Mouse (Mus musculus) embryonic facial prominence, embryonic 11.5 days (tissue): ENCODE data around the gene Gm20716. TPM values are rescaled to one million over a fixed set of nuclear protein-coding genes. Genes with fewer than 3 reads are reported as not detected.
A peak's percentile ranks its signal among the peaks of the same experiment; 100 is the strongest.

Experiments
- ATAC-seq: fragments of 200-750 bp; cut with Nextera tagmentation; replicated peaks from 2 replicates; pipeline ENCODE4 v1.8.0; 2017; ENCODE audit warnings: low read depth; ENCODE audit not compliant: insufficient number of reproducible peaks, low FRiP score, low TSS enrichment
- DNase-seq: peaks from one replicate; pipeline ENCODE4 v3.0.0-alpha.2; 2015; ENCODE audit warnings: low spot score
- H3K27ac ChIP-seq: fragments of 300-500 bp; sonication (generic); replicated peaks from 2 replicates; pipeline ENCODE4 v1.5.1; 2014; ENCODE audit warnings: mild to moderate bottlenecking, low read depth, low read length, control low read depth
- H3K27me3 ChIP-seq: fragments of 300-500 bp; sonication (generic); 2 replicates; pipeline ENCODE4 v1.6.1; 2014; ENCODE audit warnings: mild to moderate bottlenecking, low read length, moderate library complexity, mixed read lengths; ENCODE audit not compliant: control insufficient read depth, insufficient read depth
- H3K36me3 ChIP-seq: fragments of 300-500 bp; sonication (generic); replicated peaks from 2 replicates; pipeline ENCODE4 v1.6.1; 2014; ENCODE audit warnings: low read depth, mild to moderate bottlenecking, low read length, moderate library complexity, mixed read lengths; ENCODE audit not compliant: control insufficient read depth, insufficient read depth
- H3K4me1 ChIP-seq: fragments of 300-500 bp; sonication (generic); 2 replicates; pipeline ENCODE4 v1.6.1; 2014; ENCODE audit warnings: low read length, mixed read lengths; ENCODE audit not compliant: control insufficient read depth, insufficient read depth
- H3K4me2 ChIP-seq: fragments of 300-500 bp; sonication (generic); 2 replicates; pipeline ENCODE4 v1.6.1; 2014; ENCODE audit warnings: low read depth, mild to moderate bottlenecking, control low read depth, low read length, moderate library complexity
- H3K4me3 ChIP-seq: fragments of 300-500 bp; sonication (generic); 2 replicates; pipeline ENCODE4 v1.5.1; 2014; ENCODE audit warnings: low read depth, low read length, control low read depth
- H3K9ac ChIP-seq: fragments of 300-500 bp; sonication (generic); replicated peaks from 2 replicates; pipeline ENCODE4 v1.6.1; 2014; ENCODE audit warnings: mild to moderate bottlenecking, control low read depth, low read length
- H3K9me3 ChIP-seq: fragments of 300-500 bp; sonication (generic); replicated peaks from 2 replicates; pipeline ENCODE4 v1.6.1; 2016; ENCODE audit warnings: mild to moderate bottlenecking, low read length, inconsistent platforms, mixed read lengths; ENCODE audit not compliant: control insufficient read depth
- WGBS: fragments of 180-500 bp; shearing (Covaris S2); extraction: QIAGEN DNeasy Blood & Tissue Kit; methylation state at CpG from one replicate; pipeline ENCODE4 v1.1.7; 2014; 5-methylcytosine and 5-hydroxymethylcytosine counted together
- polyA plus RNA-seq: library from polyadenylated mRNA; unstranded; fragments of >200 nt; fragmentation: Nextera tagmentation; extraction: Ambion mirVana; gene quantifications from 2 replicates; pipeline ENCODE4 v1.2.1, GENCODE M21; 2014

Gm20716 gene
- 27.1 and 27.2 TPM in 2 replicates for polyA plus RNA-seq

DNA sequence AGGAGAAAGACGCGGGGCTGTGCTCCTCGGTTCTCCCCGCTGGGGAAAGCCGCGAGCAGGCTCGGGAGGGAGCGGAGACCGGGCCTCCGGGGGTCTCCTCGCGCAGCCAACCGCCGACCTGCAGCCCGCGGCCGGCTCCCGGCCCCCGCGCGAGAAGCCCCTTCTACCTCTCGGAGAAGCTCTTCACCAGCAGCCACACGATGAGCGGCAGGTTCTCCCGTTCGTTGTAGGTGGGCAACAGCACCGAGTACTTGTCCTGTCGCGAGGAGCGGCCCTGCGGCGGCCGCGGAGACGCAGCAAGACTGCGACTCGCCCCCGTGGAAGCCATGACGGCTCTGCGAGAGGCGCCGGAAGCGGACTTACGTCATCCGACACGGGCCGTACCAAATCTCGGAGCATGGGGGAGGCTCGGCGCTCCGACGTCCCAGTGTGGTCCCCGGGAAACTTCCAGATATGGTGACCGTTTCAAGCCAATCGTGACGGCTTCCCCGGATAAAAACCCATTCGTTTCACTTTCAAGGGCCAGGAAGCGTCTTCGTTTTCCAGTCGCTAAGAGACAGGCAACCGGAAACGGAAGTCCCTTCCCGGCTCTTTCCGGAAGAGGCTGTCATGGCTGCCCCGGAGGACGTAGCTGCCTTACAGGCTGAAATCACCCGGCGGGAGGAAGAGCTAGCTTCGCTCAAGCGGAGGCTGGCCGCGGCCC, at the start of gene Gm20716, which contains the start of the genes Dpm1 and Mocs3:
Gene Gm20716 (minus strand): TSS at position 339 of the 703 bp plus-strand sequence.
Gene Dpm1 (minus strand): TSS at position 566 of the 703 bp plus-strand sequence.
Gene Mocs3 (plus strand): TSS at position 597 of the 703 bp plus-strand sequence.
- H3K9ac ChIP-seq, result peak within 1 kb of the TSS; percentile 88
- H3K36me3 ChIP-seq, result peaks cover 2% of the 10 kb centered on the region; the same call in 1 of the 2 replicates
- ATAC-seq (peak; percentile 82), DNase-seq (peak; percentile 91)
- no peaks in the 10 kb centered on the region for H3K27me3 ChIP-seq
- H3K27ac ChIP-seq, result peak within 1 kb of the TSS; percentile 68
- peak within 1 kb of the TSS; percentile 100 for H3K4me3 ChIP-seq
- under 1% methylated on average over 73 of the region's 73 CpGs for WGBS
- H3K9me3 ChIP-seq, result no peaks in the 10 kb centered on the region
- peaks cover 4% of the 10 kb centered on the region for H3K4me1 ChIP-seq
- peak within 1 kb of the TSS; percentile 99 for H3K4me2 ChIP-seq

DNA sequence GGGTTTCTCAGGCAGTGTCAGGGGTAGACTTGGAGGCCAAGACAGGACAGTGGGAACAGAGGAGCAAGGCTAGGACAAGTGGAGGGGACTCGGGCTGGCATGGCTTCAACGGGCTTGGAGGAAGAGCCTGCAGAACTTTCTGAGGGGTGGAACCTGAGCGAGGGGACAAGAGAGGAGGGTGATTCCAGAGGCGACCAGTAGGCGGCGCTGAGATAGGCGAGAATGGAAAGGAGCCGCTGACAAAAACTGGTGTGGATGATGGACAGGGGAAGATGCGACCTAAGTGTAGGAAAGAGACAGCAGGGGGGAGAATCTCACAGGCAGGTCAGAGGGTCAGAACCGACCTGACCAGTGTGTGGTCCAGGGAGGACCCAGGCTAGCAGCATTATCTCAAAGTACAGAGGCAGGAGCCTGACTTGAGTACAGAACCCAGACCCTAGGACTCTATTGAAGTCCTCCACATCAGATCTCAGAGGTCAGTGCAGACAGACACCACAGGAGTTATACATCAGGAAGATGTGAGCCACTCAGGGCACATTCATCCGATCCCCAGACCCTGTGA, 44.3 kb upstream of the Gm20716 start:
- Histone ChIP-seq H3K4me3 (no peak overlapping the region), H3K9ac (no peak overlapping the region), H3K27ac (no peak overlapping the region), H3K36me3 (no peaks in the 10 kb centered on the region), H3K27me3 (peaks cover 5% of the 10 kb centered on the region), H3K4me1 (no peaks in the 10 kb centered on the region), H3K4me2 (no peak overlapping the region), H3K9me3 (no peaks in the 10 kb centered on the region)
- ATAC-seq (no peak; the same call in 1 of the 2 replicates), DNase-seq (peak; percentile 72)
- WGBS, result 7% methylated on average over 11 of the region's 11 CpGs

DNA sequence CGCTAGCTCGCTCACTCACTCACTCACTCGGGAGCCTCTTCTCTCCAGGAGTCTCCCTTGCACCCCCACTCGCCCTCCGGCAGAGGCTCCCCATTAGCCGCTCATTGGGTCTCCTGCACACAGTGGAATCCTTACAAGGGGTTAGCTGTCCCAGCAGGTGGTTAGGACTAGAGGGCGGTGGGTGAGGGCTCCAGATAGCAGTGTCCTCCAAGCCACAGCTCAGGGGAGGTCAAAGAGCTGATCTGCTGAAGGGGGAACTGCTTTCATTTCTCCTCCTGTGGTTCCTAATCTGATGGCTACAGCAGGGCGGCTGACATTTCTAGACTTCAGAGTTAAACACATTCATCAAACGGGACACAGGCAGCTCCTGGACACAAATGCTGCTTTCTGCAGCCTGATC, 43.2 kb upstream of the Gm20716 start:
- DNase-seq, result no peak
- H3K27me3 ChIP-seq, result peaks cover 4% of the 10 kb centered on the region; the same call in 1 of the 2 replicates
- H3K9me3 ChIP-seq, result no peaks in the 10 kb centered on the region
- ATAC-seq, result no peak
- no peak overlapping the region for H3K4me3 ChIP-seq
- no peak overlapping the region for H3K9ac ChIP-seq
- no peak overlapping the region for H3K27ac ChIP-seq
- no peaks in the 10 kb centered on the region for H3K4me1 ChIP-seq
- no peaks in the 10 kb centered on the region for H3K36me3 ChIP-seq
- no peak overlapping the region for H3K4me2 ChIP-seq
- WGBS, result 42% methylated on average over 9 of the region's 9 CpGs

DNA sequence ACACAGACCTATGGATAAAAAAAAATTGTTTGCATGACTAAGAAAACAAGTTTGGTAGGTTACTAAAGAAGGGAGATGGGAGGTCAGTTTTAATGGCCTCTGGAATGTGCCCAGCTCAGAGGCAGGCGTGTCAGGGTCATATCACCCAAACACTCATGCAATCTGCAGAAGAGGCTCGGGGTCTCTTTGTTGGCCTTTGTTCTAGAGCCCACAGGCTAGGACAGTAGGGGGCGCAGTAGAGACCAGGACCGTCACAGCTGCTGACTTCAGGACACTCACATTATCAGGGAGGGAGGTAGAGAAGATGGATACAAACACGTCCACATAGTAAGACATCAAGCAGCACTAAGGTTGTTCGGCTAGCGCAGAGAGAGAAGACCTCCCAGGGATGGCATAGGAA, 37.9 kb upstream of the Gm20716 start:
- Histone ChIP-seq H3K36me3 (no peaks in the 10 kb centered on the region), H3K4me2 (peak overlapping the region; percentile 29), H3K4me3 (0 out of 2 replicates have a peak overlapping the region, but pooled peaks have one; percentile 6)

DNA sequence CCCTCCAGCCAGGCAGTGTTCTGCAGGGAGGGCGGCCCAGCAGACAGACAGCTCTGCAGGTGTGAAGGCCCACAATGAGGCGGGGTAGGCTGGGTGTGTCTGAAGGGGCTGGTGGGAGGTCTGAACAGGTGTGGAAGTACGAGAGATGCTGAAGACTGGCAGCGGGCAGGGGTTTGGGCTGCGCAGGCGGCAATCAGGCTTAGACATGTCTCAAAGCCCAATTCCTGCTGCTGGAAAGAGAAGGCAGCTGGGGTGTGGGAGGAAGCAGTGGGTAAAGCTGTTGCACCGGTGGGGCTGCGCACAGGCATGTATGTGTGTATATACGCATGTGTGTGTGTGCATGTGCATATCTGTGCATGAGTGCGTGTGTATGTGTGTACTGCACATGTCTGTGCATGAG, 30.7 kb upstream of the Gm20716 start:
- DNase-seq, result no peak
- H3K4me1 ChIP-seq, result no peaks in the 10 kb centered on the region
- 86% methylated on average over 10 of the region's 10 CpGs for WGBS
- no peak overlapping the region for H3K27ac ChIP-seq
- H3K4me2 ChIP-seq, result no peak overlapping the region
- H3K4me3 ChIP-seq, result no peak overlapping the region
- no peak for ATAC-seq
- no peaks in the 10 kb centered on the region for H3K9me3 ChIP-seq
- no peak overlapping the region for H3K9ac ChIP-seq
- H3K27me3 ChIP-seq, result no peaks in the 10 kb centered on the region
- H3K36me3 ChIP-seq, result no peaks in the 10 kb centered on the region

More for the DNA sequence above, 37.9 kb upstream of the Gm20716 start:
- Histone ChIP-seq H3K9me3 (no peaks in the 10 kb centered on the region), H3K9ac (no peak overlapping the region), H3K27me3 (no peaks in the 10 kb centered on the region), H3K27ac (no peak overlapping the region), H3K4me1 (no peaks in the 10 kb centered on the region)
- DNase-seq (peak; percentile 71), ATAC-seq (no peak)
- WGBS, result 28% methylated on average over 7 of the region's 7 CpGs

DNA sequence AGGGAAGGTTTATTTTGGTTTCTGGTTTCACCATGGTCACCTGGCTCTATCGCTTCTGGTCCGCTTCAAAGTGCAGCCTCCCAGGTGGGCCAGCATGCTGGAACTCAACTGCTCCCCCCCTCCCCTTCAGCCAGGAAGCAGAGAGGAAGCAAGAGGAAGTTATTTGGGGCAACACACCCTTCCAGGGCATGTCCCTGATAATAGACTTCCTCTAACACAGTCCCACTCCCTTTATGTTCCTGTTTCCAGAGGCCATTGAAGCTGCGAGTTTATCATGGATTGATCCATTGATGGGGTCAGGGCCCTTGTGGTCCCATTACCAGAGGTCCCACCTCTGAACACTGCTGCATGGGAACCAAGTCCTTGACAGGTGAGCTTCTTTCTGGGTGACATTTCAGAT, 30.0 kb upstream of the Gm20716 start:
- no peak for DNase-seq
- no peaks in the 10 kb centered on the region for H3K4me1 ChIP-seq
- no peaks in the 10 kb centered on the region for H3K36me3 ChIP-seq
- H3K27ac ChIP-seq, result no peak overlapping the region
- 84% methylated on average over 3 of the region's 3 CpGs for WGBS
- no peaks in the 10 kb centered on the region for H3K9me3 ChIP-seq
- ATAC-seq, result no peak
- H3K4me2 ChIP-seq, result no peak overlapping the region
- H3K27me3 ChIP-seq, result no peaks in the 10 kb centered on the region
- no peak overlapping the region for H3K4me3 ChIP-seq
- no peak overlapping the region for H3K9ac ChIP-seq

DNA sequence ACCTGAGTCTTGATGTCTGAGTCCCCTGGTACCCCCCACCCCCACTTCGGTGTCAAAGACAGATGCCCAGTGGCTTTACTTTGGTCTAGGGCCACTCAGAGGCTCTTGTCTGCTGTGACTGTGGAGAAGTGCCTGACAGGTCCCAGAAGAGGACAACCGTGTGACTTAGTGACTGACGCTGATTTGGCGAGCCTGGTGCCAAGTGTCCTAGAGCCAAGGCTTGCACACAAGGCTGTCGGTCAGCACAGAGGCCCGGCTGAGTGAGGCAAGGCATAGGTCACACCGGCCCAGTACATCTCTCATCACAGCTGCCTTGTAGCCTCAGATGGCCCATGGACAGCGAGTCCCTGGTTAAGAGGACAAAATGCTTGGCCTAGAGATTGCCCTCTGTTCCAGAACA, 28.9 kb upstream of the Gm20716 start:
- Histone ChIP-seq H3K36me3 (no peaks in the 10 kb centered on the region), H3K27me3 (no peaks in the 10 kb centered on the region), H3K4me1 (no peaks in the 10 kb centered on the region), H3K9me3 (no peaks in the 10 kb centered on the region), H3K4me2 (no peak overlapping the region), H3K27ac (no peak overlapping the region), H3K9ac (no peak overlapping the region), H3K4me3 (no peak overlapping the region)
- DNase-seq (no peak), ATAC-seq (no peak)
- 89% methylated on average over 8 of the region's 8 CpGs for WGBS

DNA sequence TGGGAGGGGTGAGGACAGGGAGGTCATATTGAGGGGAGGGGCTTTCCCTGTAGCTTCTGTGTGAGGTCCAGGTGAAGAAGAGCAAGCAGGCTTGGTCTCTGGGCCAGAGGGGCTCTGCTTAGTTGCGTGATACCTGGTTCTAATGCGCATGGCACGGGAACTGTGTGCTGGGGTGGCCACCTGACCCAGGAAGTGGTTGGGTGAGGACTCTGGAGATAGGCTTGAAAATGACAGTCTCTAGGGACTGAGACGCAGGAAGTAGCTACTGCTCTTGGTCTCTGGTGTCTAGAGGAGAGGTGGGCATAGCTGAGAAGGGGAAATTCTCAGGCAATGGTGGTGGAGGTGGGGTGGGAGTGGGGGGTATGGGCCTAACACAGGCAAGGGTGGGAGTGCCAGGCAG, 27.0 kb upstream of the Gm20716 start:
- ATAC-seq (no peak), DNase-seq (no peak)
- Histone ChIP-seq H3K27me3 (no peaks in the 10 kb centered on the region), H3K4me3 (no peak overlapping the region), H3K9me3 (no peaks in the 10 kb centered on the region), H3K27ac (no peak overlapping the region), H3K4me1 (no peaks in the 10 kb centered on the region), H3K9ac (no peak overlapping the region), H3K36me3 (no peaks in the 10 kb centered on the region), H3K4me2 (no peak overlapping the region)
- 87% methylated on average over 4 of the region's 4 CpGs for WGBS
